Mouse (Mus musculus) CH12.LX (cell line): Measurements from ENCODE around the gene Maats1.

Source experiments
- CHD1 ChIP-seq: IDR thresholded peaks from 2 replicates; pipeline ENCODE4 v1.6.1; 2012; ENCODE audit warnings: low read depth, low read length, improper control_type of control experiment, inconsistent platforms
- CTCF ChIP-seq, 2 experiments: IDR thresholded peaks in 1 of 2; conservative IDR thresholded peaks in 1 of 2; 2 replicates each; pipeline ENCODE4 v1.5.1; 2011 to 2012; ENCODE audit warnings: low read depth in 2 of 2, low read length in 2 of 2, improper control_type of control experiment in 1 of 2, inconsistent platforms in 1 of 2, mild to moderate bottlenecking in 1 of 2, moderate library complexity in 1 of 2
- ELF1 ChIP-seq: IDR thresholded peaks from 2 replicates; pipeline ENCODE4 v1.6.1; 2014; ENCODE audit warnings: low read depth, mild to moderate bottlenecking, inconsistent platforms, low read length, improper control_type of control experiment
- EP300 ChIP-seq: IDR thresholded peaks from 2 replicates; pipeline ENCODE4 v1.6.1; 2011; ENCODE audit warnings: low read length, improper control_type of control experiment
- MEF2A ChIP-seq: IDR thresholded peaks from 2 replicates; pipeline ENCODE4 v1.6.1; 2014; ENCODE audit warnings: low read depth, mild to moderate bottlenecking, inconsistent platforms, low read length, improper control_type of control experiment, borderline replicate concordance
- POLR2A ChIP-seq: IDR thresholded peaks from 2 replicates; pipeline ENCODE4 v1.6.1; 2011; ENCODE audit warnings: low read depth, mild to moderate bottlenecking, improper control_type of control experiment, low read length
- ZKSCAN1 ChIP-seq: IDR thresholded peaks from 2 replicates; pipeline ENCODE4 v1.6.1; 2012; ENCODE audit warnings: low read depth, inconsistent platforms, low read length, improper control_type of control experiment, borderline replicate concordance

DNA sequence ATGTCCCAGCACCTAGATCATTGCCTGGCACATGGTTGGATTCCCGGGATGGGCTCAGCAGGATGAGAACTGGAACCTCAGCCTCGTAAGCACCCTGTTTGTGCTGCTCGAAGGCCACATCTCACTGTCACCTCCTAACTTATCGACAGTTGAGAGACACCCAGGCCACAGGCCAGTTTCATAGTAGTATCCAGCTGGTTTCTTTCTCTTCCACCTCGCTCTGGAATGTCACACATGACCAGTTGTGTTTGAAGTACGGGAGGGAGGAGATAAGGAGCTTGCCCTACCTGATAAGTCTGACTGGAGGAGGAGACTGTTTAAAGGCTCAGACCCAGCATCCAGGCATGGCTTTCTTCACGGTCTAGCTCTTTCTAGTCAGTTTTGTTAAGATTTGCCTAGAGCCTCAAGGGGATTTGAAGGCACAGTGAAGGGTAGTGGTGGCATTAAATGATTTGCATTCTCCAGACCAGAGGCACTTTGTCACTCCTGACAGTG lies 8.5 kb upstream of the Maats1 start:
- TF ChIP-seq CTCF (conservative IDR thresholded peaks at IDR 0.05 in 1 of 2, IDR thresholded peaks at IDR 0.05 in 1 of 2; ENCODE audit: low read depth in 2 of 2, low read length in 2 of 2): no peak
- TF ChIP-seq ELF1: no peak
- peak; percentile 80 for TF ChIP-seq EP300
- TF ChIP-seq POLR2A: peak; percentile 64
- no peak for TF ChIP-seq ZKSCAN1
- peak; percentile 45; the same call in 1 of the 2 replicates for TF ChIP-seq MEF2A
- no peak for TF ChIP-seq CHD1
